Mouse (Mus musculus): Measurements from ENCODE around the gene Prss35. TPM values are rescaled to one million over a fixed set of nuclear protein-coding genes. Genes with fewer than 3 reads are reported as not detected.

The Prss35 gene
- total and polyA plus RNA-seq, 2 experiments from 2014 or later: 5.2 to 7.5 TPM

- no peak overlapping the region for H3K27ac ChIP-seq (ENCODE audit: low read depth, low read length)
- no peak overlapping the region for H3K4me2 ChIP-seq (ENCODE audit: low read depth, low read length, poor library complexity, severe bottlenecking)
- no peak for TF ChIP-seq CTCF (IDR thresholded peaks at IDR 0.05)
- ATAC-seq (ENCODE audit: low FRiP score) (no peak), DNase-seq (ENCODE audit: low spot score) (no peak)
- no peaks in the 10 kb centered on the region for H3K4me1 ChIP-seq (ENCODE audit: insufficient read depth, low read length)
- no peaks in the 10 kb centered on the region for H3K9me3 ChIP-seq (ENCODE audit: low read length)
- H3K27me3 ChIP-seq (ENCODE audit: insufficient read depth, low read length): no peaks in the 10 kb centered on the region
- H3K36me3 ChIP-seq (ENCODE audit: insufficient read depth, low read length): peaks cover 13% of the 10 kb centered on the region; the same call in 1 of the 2 replicates
- WGBS: 85% methylated on average over 7 of the region's 7 CpGs
- H3K9ac ChIP-seq (replicated peaks; ENCODE audit: low read length, poor library complexity, severe bottlenecking): no peak overlapping the region
- H3K4me3 ChIP-seq (ENCODE audit: low read depth, low read length): no peak overlapping the region
Measured at GRCm38 (mm10) chr9:86791927-86792326, 48.5 kb downstream of the Prss35 start.

- no peaks in the 10 kb centered on the region for H3K9me3 ChIP-seq (ENCODE audit: low read length)
- H3K27ac ChIP-seq (ENCODE audit: low read depth, low read length): no peak overlapping the region
- H3K27me3 ChIP-seq (ENCODE audit: insufficient read depth, low read length): no peaks in the 10 kb centered on the region
- no peak overlapping the region for H3K4me2 ChIP-seq (ENCODE audit: low read depth, low read length, poor library complexity, severe bottlenecking)
- H3K4me1 ChIP-seq (ENCODE audit: insufficient read depth, low read length): no peaks in the 10 kb centered on the region
- TF ChIP-seq CTCF (IDR thresholded peaks at IDR 0.05): no peak
- WGBS: 68% methylated on average over 3 of the region's 3 CpGs
- no peak overlapping the region for H3K9ac ChIP-seq (replicated peaks; ENCODE audit: low read length, poor library complexity, severe bottlenecking)
- no peak overlapping the region for H3K4me3 ChIP-seq (ENCODE audit: low read depth, low read length)
- peaks cover 9% of the 10 kb centered on the region; the same call in 1 of the 2 replicates for H3K36me3 ChIP-seq (ENCODE audit: insufficient read depth, low read length)
- no peak for DNase-seq (ENCODE audit: low spot score)
- no peak; the same call in 1 of the 2 replicates for ATAC-seq (ENCODE audit: low FRiP score)
Measured at GRCm38 (mm10) chr9:86795236-86795635, 51.8 kb downstream of the Prss35 start.

DNA sequence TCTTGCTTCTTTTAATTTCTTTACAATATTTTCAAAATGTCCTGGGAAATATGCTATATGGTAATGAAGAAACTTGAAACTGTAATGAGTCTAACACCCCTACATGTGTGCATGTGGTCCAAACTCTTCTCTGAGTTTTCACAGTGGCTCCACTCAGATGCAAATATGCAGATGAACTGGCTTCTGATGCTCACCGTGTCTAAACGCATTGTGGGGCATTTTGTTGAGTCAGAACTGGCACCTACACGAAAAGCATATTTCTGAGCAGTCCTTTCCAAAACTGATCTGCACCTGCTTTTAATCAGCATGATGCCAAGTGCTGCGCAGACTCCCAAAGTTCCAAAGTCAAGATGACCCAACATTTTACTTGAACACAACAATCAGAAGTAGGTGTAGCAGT lies 54.1 kb downstream of the Prss35 start:
- H3K4me3 ChIP-seq (ENCODE audit: low read depth, low read length): no peak overlapping the region
- no peaks in the 10 kb centered on the region for H3K9me3 ChIP-seq (ENCODE audit: low read length)
- TF ChIP-seq CTCF (IDR thresholded peaks at IDR 0.05): no peak
- DNase-seq (ENCODE audit: low spot score) (no peak), ATAC-seq (ENCODE audit: low FRiP score) (no peak)
- no peak overlapping the region for H3K27ac ChIP-seq (ENCODE audit: low read depth, low read length)
- H3K4me1 ChIP-seq (ENCODE audit: insufficient read depth, low read length): no peaks in the 10 kb centered on the region
- H3K36me3 ChIP-seq (ENCODE audit: insufficient read depth, low read length): no peaks in the 10 kb centered on the region; the same call in 1 of the 2 replicates
- H3K4me2 ChIP-seq (ENCODE audit: low read depth, low read length, poor library complexity, severe bottlenecking): no peak overlapping the region
- WGBS: 71% methylated on average over 4 of the region's 4 CpGs
- no peak overlapping the region for H3K9ac ChIP-seq (replicated peaks; ENCODE audit: low read length, poor library complexity, severe bottlenecking)
- no peaks in the 10 kb centered on the region for H3K27me3 ChIP-seq (ENCODE audit: insufficient read depth, low read length)

GRCm38 (mm10) chr9:86798129-86798528 lies 54.7 kb downstream of the Prss35 start:
- 93% methylated on average over 5 of the region's 5 CpGs for WGBS
- no peak for TF ChIP-seq CTCF (IDR thresholded peaks at IDR 0.05)
- Histone ChIP-seq H3K4me1 (ENCODE audit: insufficient read depth, low read length) (no peaks in the 10 kb centered on the region), H3K9me3 (ENCODE audit: low read length) (no peaks in the 10 kb centered on the region), H3K4me2 (ENCODE audit: low read depth, low read length, poor library complexity, severe bottlenecking) (no peak overlapping the region), H3K9ac (replicated peaks; ENCODE audit: low read length, poor library complexity, severe bottlenecking) (no peak overlapping the region), H3K27ac (ENCODE audit: low read depth, low read length) (no peak overlapping the region), H3K36me3 (ENCODE audit: insufficient read depth, low read length) (no peaks in the 10 kb centered on the region; the same call in 1 of the 2 replicates), H3K27me3 (ENCODE audit: insufficient read depth, low read length) (no peaks in the 10 kb centered on the region), H3K4me3 (ENCODE audit: low read depth, low read length) (no peak overlapping the region)
- DNase-seq (ENCODE audit: low spot score) (no peak), ATAC-seq (ENCODE audit: low FRiP score) (no peak)

DNA sequence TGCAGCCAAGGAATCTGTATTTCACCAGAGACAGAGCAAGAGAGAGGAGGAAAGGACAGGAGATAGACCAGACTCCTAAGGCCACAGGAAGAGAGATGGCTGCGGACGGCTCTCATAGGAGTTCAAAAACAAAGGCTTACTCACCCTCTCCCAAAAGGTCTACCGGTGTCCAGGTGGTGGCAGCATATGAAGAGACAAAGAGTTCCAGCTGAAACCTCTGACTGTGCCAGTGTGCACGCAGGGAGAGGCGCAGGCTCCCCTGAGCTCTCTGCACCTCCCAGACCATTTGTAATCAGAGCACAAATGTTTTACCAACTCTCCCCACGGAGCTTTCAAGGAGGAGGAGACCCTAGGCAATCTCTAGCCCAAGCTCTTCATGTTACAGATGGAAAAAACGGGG lies 55.2 kb downstream of the Prss35 start:
- Histone ChIP-seq H3K9ac (replicated peaks; ENCODE audit: low read length, poor library complexity, severe bottlenecking) (no peak overlapping the region), H3K9me3 (ENCODE audit: low read length) (no peaks in the 10 kb centered on the region), H3K36me3 (ENCODE audit: insufficient read depth, low read length) (no peaks in the 10 kb centered on the region; the same call in 1 of the 2 replicates), H3K4me3 (ENCODE audit: low read depth, low read length) (no peak overlapping the region), H3K27me3 (ENCODE audit: insufficient read depth, low read length) (no peaks in the 10 kb centered on the region), H3K4me2 (ENCODE audit: low read depth, low read length, poor library complexity, severe bottlenecking) (no peak overlapping the region), H3K4me1 (ENCODE audit: insufficient read depth, low read length) (no peaks in the 10 kb centered on the region), H3K27ac (ENCODE audit: low read depth, low read length) (no peak overlapping the region)
- DNase-seq (ENCODE audit: low spot score) (no peak), ATAC-seq (ENCODE audit: low FRiP score) (no peak)
- 45% methylated on average over 7 of the region's 7 CpGs for WGBS
- no peak for TF ChIP-seq CTCF (IDR thresholded peaks at IDR 0.05)

GRCm38 (mm10) chr9:86799099-86799498 lies 55.6 kb downstream of the Prss35 start:
- ATAC-seq (ENCODE audit: low FRiP score) (no peak), DNase-seq (ENCODE audit: low spot score) (no peak)
- H3K4me3 ChIP-seq (ENCODE audit: low read depth, low read length): no peak overlapping the region
- H3K4me1 ChIP-seq (ENCODE audit: insufficient read depth, low read length): no peaks in the 10 kb centered on the region
- no peak for TF ChIP-seq CTCF (IDR thresholded peaks at IDR 0.05)
- no peaks in the 10 kb centered on the region for H3K27me3 ChIP-seq (ENCODE audit: insufficient read depth, low read length)
- WGBS: 84% methylated on average over 7 of the region's 7 CpGs
- H3K9me3 ChIP-seq (ENCODE audit: low read length): no peaks in the 10 kb centered on the region
- no peak overlapping the region for H3K4me2 ChIP-seq (ENCODE audit: low read depth, low read length, poor library complexity, severe bottlenecking)
- H3K9ac ChIP-seq (replicated peaks; ENCODE audit: low read length, poor library complexity, severe bottlenecking): no peak overlapping the region
- no peaks in the 10 kb centered on the region; the same call in 1 of the 2 replicates for H3K36me3 ChIP-seq (ENCODE audit: insufficient read depth, low read length)
- no peak overlapping the region for H3K27ac ChIP-seq (ENCODE audit: low read depth, low read length)

All from midbrain, postnatal 0 days (tissue).